9 mouse cellular contexts compared by ENCODE assay signal in the genomic region with DNA sequence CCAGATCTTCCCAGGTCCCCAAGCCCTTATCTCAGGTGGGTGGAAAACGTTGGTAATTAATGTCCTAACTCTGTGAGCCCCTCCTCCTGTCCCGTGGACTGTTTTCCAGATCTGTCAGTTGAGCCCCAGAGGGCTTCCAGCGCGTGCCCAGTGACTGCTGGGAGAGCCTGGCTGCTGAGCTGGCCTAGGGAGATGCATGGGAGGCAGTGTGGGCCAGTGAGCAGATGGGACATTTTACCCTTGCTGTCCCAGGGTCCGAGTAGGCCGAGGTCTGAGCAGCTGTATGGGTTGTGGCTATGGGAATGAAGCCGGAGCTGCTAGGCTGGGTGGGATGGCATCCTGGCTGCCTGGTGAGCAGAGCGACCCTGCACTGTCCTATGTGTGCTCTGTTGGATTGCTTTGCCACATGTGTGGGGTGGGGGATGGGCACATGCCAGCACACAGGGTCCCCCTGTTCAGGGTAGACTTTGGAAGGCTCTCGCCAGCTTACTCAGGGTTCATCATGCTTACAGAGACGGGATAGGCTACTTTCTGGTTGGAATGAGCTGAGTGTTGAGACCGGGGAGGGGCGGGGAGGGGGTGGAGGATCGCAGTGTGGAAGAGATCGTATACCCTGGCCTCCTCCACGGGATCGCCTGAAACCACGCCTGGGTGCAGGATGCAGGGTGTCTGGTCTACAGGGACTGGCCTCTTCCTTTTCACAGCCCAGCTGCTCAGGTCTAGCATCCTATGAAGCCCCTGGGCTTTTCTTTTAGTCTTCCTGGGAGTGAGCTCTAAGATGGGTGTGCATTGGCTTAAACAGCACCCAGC.
DNase-seq lines count a peak whose midpoint lies in the region; ATAC-seq and TF ChIP-seq lines count a peak whose summit lies in the region.
"Had no signal": no experiment of that assay in that cellular context is flagged by ENCODE, and none has a peak within 500 bp of the region (broad histone marks: within the 10 kb centered on the region; RNA-seq: fewer than 3 reads in every experiment).

No protein-coding gene starts in this region.

- peak overlapping the region; percentile 54; the same call in 1 of the 2 replicates for H3K4me2 ChIP-seq in liver, embryonic 12.5 days
- no peak overlapping the region; the same call in 1 of the 2 replicates for H3K4me2 ChIP-seq in liver, embryonic 11.5 days
- peak overlapping the region; percentile 10; the same call in 1 of the 2 replicates for H3K4me2 ChIP-seq in limb, embryonic 12.5 days

- H3K27ac ChIP-seq in gastrocnemius, adult 2 months, result peak overlapping the region; percentile 82
- H3K27ac ChIP-seq in liver, embryonic 12.5 days, result no peak overlapping the region
- H3K27ac ChIP-seq in liver, embryonic 11.5 days (ENCODE audit: low read depth, low read length), result no peak overlapping the region
- H3K27ac ChIP-seq in brown adipose tissue, adult 24 weeks (replicated peaks; ENCODE audit: low read depth, low read length), result 0 out of 2 replicates have a peak overlapping the region, but pooled peaks have one; percentile 38
- H3K27ac ChIP-seq in limb, embryonic 12.5 days, result peak overlapping the region; percentile 60

- H3K27me3 ChIP-seq in liver, embryonic 12.5 days (replicated peaks), result 0 out of 2 replicates have a peak, but pooled peaks cover 4% of the 10 kb centered on the region
- H3K27me3 ChIP-seq in liver, embryonic 11.5 days (replicated peaks; ENCODE audit: control insufficient read depth, insufficient read depth, low read length), result no peaks in the 10 kb centered on the region
- no peaks in the 10 kb centered on the region for H3K27me3 ChIP-seq in limb, embryonic 12.5 days

- H3K4me3 ChIP-seq in gastrocnemius, adult 2 months, result no peak overlapping the region
- H3K4me3 ChIP-seq in liver, embryonic 12.5 days, result no peak overlapping the region
- no peak overlapping the region for H3K4me3 ChIP-seq in liver, embryonic 11.5 days (ENCODE audit: low read depth, low read length)
- no peak overlapping the region for H3K4me3 ChIP-seq in brown adipose tissue, adult 24 weeks (ENCODE audit: insufficient read depth, low read depth, low read length)
- no peak overlapping the region for H3K4me3 ChIP-seq in limb, embryonic 12.5 days (replicated peaks)

- no peak overlapping the region for H3K9ac ChIP-seq in liver, embryonic 12.5 days
- H3K9ac ChIP-seq in liver, embryonic 11.5 days (ENCODE audit: low read depth, low read length), result no peak overlapping the region
- H3K9ac ChIP-seq in limb, embryonic 12.5 days (replicated peaks), result 0 out of 2 replicates have a peak overlapping the region, but pooled peaks have one; percentile 31

- H3K4me1 ChIP-seq in liver, embryonic 12.5 days, result peaks cover 78% of the 10 kb centered on the region
- peaks cover 51% of the 10 kb centered on the region for H3K4me1 ChIP-seq in liver, embryonic 11.5 days (replicated peaks; ENCODE audit: control insufficient read depth, insufficient read depth, low read length)
- peaks cover 76% of the 10 kb centered on the region for H3K4me1 ChIP-seq in brown adipose tissue, adult 24 weeks (ENCODE audit: control insufficient read depth, insufficient read depth, insufficient read length, low read length)
- peaks cover 87% of the 10 kb centered on the region for H3K4me1 ChIP-seq in limb, embryonic 12.5 days (replicated peaks)

- H3K36me3 ChIP-seq in liver, embryonic 12.5 days, result no peaks in the 10 kb centered on the region
- H3K36me3 ChIP-seq in liver, embryonic 11.5 days (ENCODE audit: control insufficient read depth, insufficient read depth, low read length), result no peaks in the 10 kb centered on the region; the same call in 1 of the 2 replicates
- no peaks in the 10 kb centered on the region; the same call in 1 of the 2 replicates for H3K36me3 ChIP-seq in limb, embryonic 12.5 days

- TF ChIP-seq CTCF in gastrocnemius, adult 2 months (IDR thresholded peaks at IDR 0.05), result no peak

- peak; percentile 34 for DNase-seq in gastrocnemius, adult 2 months
- DNase-seq in gastrocnemius, postnatal 4 days (ENCODE audit: low spot score in 2 of 2), result no peak
- DNase-seq in liver, embryonic 11.5 days (ENCODE audit: low spot score), result no peak
- no peak for DNase-seq in lung, postnatal 36 days
- DNase-seq in cerebellum, adult 18-20 months, result no peak
- DNase-seq: adrenal gland, postnatal 36 days had no signal

- intact Hi-C loops in gastrocnemius, adult 2 months (cut with DNase I), result no loop called here

- 68% methylated on average over 17 of the region's 17 CpGs for WGBS in liver, embryonic 12.5 days (ENCODE audit: insufficient replicate concordance)
- whole genome bisulfite sequencing in liver, embryonic 11.5 days, result 68% methylated on average over 17 of the region's 17 CpGs
- 64% methylated on average over 17 of the region's 17 CpGs for WGBS in limb, embryonic 12.5 days

- H3K9me3 ChIP-seq in liver, embryonic 12.5 days (replicated peaks), result no peaks in the 10 kb centered on the region
- H3K9me3 ChIP-seq in liver, embryonic 11.5 days (ENCODE audit: control insufficient read depth, low read length), result no peaks in the 10 kb centered on the region
- H3K9me3 ChIP-seq in limb, embryonic 12.5 days, result no peaks in the 10 kb centered on the region

- ATAC-seq in liver, embryonic 12.5 days, result no peak
- ATAC-seq in liver, embryonic 11.5 days (replicated peaks; ENCODE audit: low FRiP score), result no peak
- ATAC-seq in limb, embryonic 12.5 days (ENCODE audit: insufficient number of reproducible peaks, insufficient read depth, low FRiP score, low TSS enrichment, low read depth), result no peak; the same call in 1 of the 2 replicates

Comparison
In these comparisons a context has a peak if more than half of its experiments do, and no peak if none do; other contexts are left out.
1. H3K27ac ChIP-seq: peak in gastrocnemius, adult 2 months (single experiment), brown adipose tissue, adult 24 weeks (single experiment) and limb, embryonic 12.5 days (single experiment); none in liver, embryonic 12.5 days (single experiment) and liver, embryonic 11.5 days (single experiment).